Mouse (Mus musculus): ENCODE data around the gene Vamp8. TPM values are rescaled to one million over a fixed set of nuclear protein-coding genes. Genes with fewer than 3 reads are reported as not detected.
A peak's percentile ranks its signal among the peaks of the same experiment; 100 is the strongest.

Vamp8 gene
- polyA plus RNA-seq, 1 experiment: 21.6 TPM

DNA sequence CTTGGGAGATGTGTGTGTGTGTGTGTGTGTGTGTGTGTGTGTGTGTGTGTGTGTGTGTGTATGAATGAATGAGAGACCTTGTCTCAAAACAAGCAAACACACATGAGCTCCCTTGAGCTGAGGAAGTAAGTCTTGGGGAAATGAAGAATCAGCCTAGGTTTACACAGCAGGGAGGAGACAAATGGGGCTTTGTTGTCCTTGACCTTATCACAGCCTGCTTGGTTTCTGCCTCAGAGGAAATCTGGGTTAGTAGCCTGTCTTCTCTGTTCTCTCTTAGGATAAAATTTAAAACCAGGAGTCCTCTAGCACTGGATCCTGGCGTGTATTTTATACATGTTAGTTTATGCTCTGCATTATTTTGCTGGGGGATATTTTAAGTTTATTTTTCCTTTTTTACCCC is 29.3 kb upstream of the Vamp8 start:
- DNase-seq (ENCODE audit: low read depth): no peak
- TF ChIP-seq CTCF (IDR thresholded peaks at IDR 0.05; ENCODE audit: borderline replicate concordance, extremely low read depth, insufficient read depth, insufficient read length): no peak
- no peak for TF ChIP-seq POLR2A (IDR thresholded peaks at IDR 0.05; ENCODE audit: borderline replicate concordance, extremely low read depth, insufficient read depth, insufficient read length, poor library complexity, severe bottlenecking)

DNA sequence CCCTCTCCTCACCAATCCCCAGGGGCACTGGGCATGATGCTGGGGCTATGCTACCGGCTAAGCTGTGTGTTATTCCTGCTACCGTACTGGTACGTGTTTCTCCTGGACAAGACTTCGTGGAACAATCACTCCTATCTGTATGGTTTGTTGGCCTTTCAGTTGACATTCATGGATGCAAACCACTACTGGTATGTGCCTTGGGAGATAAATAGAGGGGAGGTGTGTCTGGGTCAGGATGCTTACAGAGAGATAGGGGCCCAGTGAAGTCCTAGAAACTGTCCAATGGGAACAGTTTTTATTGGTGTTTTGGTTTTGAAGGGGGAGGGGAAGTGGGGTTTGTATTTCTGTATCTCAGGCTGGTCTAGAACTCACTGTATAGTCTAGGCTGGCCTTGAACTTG is 27.8 kb upstream of the Vamp8 start:
- TF ChIP-seq CTCF (IDR thresholded peaks at IDR 0.05; ENCODE audit: borderline replicate concordance, extremely low read depth, insufficient read depth, insufficient read length) (no peak), POLR2A (IDR thresholded peaks at IDR 0.05; ENCODE audit: borderline replicate concordance, extremely low read depth, insufficient read depth, insufficient read length, poor library complexity, severe bottlenecking) (no peak)
- no peak for DNase-seq (ENCODE audit: low read depth)

DNA sequence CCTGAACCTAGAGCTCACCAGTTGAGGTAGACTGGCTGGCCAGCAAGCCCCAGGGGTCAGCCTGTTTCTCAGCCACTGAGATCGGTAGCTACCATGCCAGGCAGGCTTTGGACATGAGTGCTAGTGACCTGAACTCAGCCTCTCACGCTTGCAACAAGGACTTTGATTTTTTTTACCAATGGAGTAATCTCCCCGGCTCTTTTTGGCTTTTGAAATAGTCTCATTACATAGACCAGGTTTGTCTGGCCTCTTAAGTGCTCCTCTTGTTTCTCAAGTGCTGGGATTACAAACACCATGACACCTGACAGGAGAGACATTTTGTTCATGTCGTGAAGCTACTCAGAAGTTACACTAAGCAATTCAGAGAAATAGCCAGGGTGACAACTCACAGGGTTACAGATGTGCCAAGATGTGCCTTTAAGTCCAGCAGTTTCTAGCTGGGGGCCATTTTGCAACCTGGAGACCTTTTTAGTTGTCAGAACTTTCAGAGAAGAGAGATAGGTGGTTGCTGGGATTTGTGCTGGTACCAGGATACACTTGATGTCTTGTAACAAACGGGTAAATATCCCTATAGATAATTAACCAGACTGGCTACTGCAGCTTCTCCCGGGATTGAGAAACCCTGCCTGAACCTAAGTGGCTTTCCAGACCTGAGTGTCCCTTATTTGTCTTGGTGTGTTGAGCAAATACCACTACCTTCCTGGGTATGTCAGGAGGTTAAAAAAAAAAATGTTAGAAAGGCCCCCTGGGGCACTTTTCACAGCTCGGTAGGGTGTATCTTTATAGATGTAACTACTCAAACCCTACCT is 25.7 kb upstream of the Vamp8 start:
- TF ChIP-seq POLR2A (IDR thresholded peaks at IDR 0.05; ENCODE audit: borderline replicate concordance, extremely low read depth, insufficient read depth, insufficient read length, poor library complexity, severe bottlenecking): no peak
- no peak for TF ChIP-seq CTCF (IDR thresholded peaks at IDR 0.05; ENCODE audit: borderline replicate concordance, extremely low read depth, insufficient read depth, insufficient read length)
- no peak for DNase-seq (ENCODE audit: low read depth)

DNA sequence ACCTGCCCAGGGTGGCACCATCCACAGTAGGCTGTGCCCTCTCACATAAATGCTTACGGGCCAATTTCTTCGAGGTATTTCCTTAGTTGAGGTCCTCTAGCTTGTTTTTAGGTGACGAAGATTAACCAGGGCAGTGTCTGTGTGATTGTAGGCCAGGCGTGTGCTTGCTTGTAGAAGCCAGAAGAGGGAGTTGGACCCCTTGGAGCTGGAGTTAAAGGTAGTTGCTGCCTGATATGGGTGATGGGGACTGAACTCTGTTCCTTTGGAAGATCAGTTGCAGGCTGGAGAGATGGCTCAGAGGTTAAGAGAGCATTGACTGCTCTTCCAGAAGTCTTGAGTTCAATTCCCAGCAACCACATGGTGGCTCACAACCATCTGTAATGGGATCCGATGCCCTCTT is 24.7 kb upstream of the Vamp8 start:
- no peak for DNase-seq (ENCODE audit: low read depth)
- no peak for TF ChIP-seq CTCF (IDR thresholded peaks at IDR 0.05; ENCODE audit: borderline replicate concordance, extremely low read depth, insufficient read depth, insufficient read length)
- TF ChIP-seq POLR2A (IDR thresholded peaks at IDR 0.05; ENCODE audit: borderline replicate concordance, extremely low read depth, insufficient read depth, insufficient read length, poor library complexity, severe bottlenecking): no peak

DNA sequence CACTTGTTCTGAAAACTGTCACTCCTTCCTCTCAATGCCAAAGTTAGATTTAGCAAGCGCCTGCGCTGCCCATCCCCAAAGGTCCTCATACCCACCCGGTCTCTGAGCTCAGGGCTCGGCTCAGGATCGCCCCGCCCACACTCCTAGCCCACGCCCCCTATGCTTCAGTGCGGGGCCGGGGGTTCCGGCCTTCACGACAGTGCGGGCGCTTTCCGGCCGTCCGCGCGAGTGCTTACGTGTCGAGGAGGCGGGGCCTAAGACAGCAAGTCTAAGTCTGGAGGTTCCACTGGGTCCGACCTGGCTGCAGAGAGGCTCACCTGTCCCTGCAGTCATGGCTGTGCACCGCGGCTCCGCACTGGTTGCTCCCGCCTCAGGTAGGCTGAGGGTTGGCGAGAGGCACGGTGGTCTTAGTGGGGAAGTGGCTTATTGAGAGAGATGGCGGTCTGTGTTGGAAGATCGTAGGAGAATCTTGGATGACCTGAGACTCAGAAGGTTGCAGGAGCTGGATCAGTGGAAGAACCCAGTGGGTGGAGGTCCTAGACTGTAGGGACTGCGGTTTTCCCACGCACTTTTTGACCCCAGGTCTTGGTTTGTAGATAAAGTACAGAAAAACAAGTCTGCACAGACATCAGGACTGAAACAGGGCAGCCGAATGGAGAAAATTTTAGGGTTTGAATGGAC is 23.7 kb upstream of the Vamp8 start, which contains the start of gene Ggcx:
TSS of gene Ggcx (plus strand) at position 233 of the 681 bp plus-strand sequence.
- peak; percentile 97 for DNase-seq (ENCODE audit: low read depth)
- TF ChIP-seq CTCF (IDR thresholded peaks at IDR 0.05; ENCODE audit: borderline replicate concordance, extremely low read depth, insufficient read depth, insufficient read length) (no peak), POLR2A (IDR thresholded peaks at IDR 0.05; ENCODE audit: borderline replicate concordance, extremely low read depth, insufficient read depth, insufficient read length, poor library complexity, severe bottlenecking) (peak; percentile 47; the same call in 1 of the 2 replicates)

DNA sequence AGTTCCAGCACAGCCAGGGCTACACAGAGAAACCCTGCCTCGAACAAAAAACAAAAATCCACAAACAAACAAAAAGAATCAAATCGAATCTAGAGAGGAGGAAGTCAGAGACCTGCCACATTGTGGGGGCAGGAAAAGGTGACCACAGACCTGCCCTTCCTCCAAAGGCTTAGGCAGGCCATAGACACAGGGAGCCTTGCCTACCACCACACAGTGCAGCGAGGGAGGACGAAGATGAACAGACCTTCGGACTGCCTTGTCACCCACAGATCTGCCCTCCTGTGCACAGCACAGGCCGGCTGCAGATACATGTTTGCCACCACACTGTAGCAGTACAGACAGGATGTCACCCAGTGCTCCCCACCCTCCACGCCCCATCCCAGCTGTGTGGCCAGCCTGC is 20.0 kb upstream of the Vamp8 start:
- DNase-seq (ENCODE audit: low read depth): no peak
- no peak for TF ChIP-seq CTCF (IDR thresholded peaks at IDR 0.05; ENCODE audit: borderline replicate concordance, extremely low read depth, insufficient read depth, insufficient read length)
- no peak for TF ChIP-seq POLR2A (IDR thresholded peaks at IDR 0.05; ENCODE audit: borderline replicate concordance, extremely low read depth, insufficient read depth, insufficient read length, poor library complexity, severe bottlenecking)

DNA sequence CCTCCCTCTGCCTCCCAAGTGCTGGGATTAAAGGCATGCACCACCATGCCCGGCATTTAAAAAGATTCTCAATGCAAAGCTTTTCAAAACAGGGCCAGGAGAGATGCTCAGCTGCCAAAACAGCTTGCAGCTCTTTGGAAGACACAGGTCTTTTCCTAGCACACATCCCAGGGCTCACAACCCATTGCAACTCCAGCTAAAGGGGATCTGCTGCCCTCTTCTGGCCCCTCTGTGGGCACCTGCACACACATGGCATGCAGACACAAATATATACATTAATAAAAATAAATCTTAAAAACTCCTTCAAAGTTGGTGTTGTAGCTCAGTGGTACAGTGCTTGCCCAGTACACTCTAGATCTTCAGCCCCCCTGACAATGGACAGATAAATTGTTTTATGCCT is 19.5 kb upstream of the Vamp8 start:
- DNase-seq (ENCODE audit: low read depth): no peak
- TF ChIP-seq CTCF (IDR thresholded peaks at IDR 0.05; ENCODE audit: borderline replicate concordance, extremely low read depth, insufficient read depth, insufficient read length) (no peak), POLR2A (IDR thresholded peaks at IDR 0.05; ENCODE audit: borderline replicate concordance, extremely low read depth, insufficient read depth, insufficient read length, poor library complexity, severe bottlenecking) (no peak)

DNA sequence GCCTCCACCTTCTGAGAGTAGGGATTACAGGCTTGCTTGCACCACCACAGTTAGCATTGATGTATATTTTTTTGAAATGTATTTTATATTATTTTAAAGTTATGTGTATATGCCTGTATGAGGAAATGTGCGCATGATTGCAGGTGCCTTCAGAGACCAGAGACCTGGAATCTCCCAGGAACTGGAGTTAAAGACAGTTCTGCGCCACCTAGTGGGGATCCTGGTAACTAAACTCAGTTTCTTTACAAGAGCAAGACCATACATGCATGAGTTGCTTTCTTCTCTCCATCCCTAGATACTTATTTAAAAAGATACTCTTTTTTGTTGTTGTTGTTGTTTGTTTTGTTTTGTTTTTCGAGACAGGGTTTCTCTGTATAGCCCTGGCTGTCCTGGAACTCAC is 19.1 kb upstream of the Vamp8 start:
- peak; percentile 86 for DNase-seq (ENCODE audit: low read depth)
- TF ChIP-seq POLR2A (IDR thresholded peaks at IDR 0.05; ENCODE audit: borderline replicate concordance, extremely low read depth, insufficient read depth, insufficient read length, poor library complexity, severe bottlenecking): no peak
- peak; percentile 77; the same call in 1 of the 2 replicates for TF ChIP-seq CTCF (IDR thresholded peaks at IDR 0.05; ENCODE audit: borderline replicate concordance, extremely low read depth, insufficient read depth, insufficient read length)

DNA sequence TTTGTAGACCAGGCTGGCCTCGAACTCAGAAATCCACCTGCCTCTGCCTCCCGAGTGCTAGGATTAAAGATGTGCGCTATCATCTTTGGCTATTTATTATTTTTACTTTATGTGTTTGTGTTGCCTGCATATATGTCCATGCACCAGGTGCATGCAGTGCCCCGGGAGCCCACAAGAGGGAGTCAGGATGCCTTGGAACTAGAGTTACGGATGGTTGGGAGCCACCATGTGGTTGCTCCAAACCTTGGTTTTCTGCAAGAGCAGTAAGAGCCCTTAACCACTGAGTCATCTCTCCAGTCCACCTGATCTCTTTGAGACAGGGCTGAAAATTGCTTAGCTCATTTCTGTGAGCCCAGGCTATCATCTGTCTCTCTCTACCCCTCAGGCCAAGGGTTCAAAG is 16.6 kb upstream of the Vamp8 start:
- TF ChIP-seq POLR2A (IDR thresholded peaks at IDR 0.05; ENCODE audit: borderline replicate concordance, extremely low read depth, insufficient read depth, insufficient read length, poor library complexity, severe bottlenecking) (no peak), CTCF (IDR thresholded peaks at IDR 0.05; ENCODE audit: borderline replicate concordance, extremely low read depth, insufficient read depth, insufficient read length) (peak; percentile 93)
- peak; percentile 91 for DNase-seq (ENCODE audit: low read depth)

DNA sequence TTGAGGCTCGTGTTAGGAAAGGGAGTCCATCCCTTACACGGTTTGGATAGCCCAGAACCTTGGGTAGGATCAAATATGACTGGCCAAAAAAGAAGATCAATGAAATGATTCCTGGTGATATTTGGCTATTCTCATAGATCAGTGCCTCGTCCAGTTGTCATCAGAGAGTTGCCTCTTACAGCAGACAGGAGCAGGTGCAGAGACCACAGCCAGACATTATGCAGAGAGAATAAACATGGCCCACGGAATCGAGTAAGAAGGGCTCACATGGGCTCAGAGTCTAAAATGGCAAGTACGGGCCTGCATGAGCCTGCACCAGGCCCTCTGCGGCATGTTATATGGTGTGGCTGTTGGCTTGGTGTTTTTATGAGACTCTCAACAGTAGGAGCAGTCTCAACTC is 14.9 kb upstream of the Vamp8 start:
- TF ChIP-seq POLR2A (IDR thresholded peaks at IDR 0.05; ENCODE audit: borderline replicate concordance, extremely low read depth, insufficient read depth, insufficient read length, poor library complexity, severe bottlenecking) (no peak), CTCF (IDR thresholded peaks at IDR 0.05; ENCODE audit: borderline replicate concordance, extremely low read depth, insufficient read depth, insufficient read length) (no peak)
- DNase-seq (ENCODE audit: low read depth): no peak

DNA sequence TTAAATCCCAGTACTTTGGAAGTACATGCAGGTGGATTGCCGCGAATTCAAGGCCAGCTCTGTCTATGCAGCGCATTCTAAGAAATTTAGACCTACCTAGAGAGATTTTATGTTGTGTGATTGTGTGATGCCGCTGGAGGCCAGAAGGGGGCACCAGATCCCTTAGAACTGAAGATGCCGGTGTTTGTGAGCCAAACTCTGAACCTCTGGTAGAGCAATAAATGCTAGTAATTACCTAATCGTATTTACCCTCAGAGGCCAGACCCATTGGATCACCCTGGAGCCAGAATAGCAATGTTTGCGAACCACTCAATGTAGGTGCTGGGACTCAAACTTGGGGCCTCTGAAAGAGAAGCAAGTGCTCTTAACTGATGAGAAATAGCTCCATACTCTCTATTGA is 11.4 kb upstream of the Vamp8 start:
- peak; percentile 80 for DNase-seq (ENCODE audit: low read depth)

More for the DNA sequence above, 11.4 kb upstream of the Vamp8 start:
- no peak for TF ChIP-seq POLR2A (IDR thresholded peaks at IDR 0.05; ENCODE audit: borderline replicate concordance, extremely low read depth, insufficient read depth, insufficient read length, poor library complexity, severe bottlenecking)
- peak; percentile 79; the same call in 1 of the 2 replicates for TF ChIP-seq CTCF (IDR thresholded peaks at IDR 0.05; ENCODE audit: borderline replicate concordance, extremely low read depth, insufficient read depth, insufficient read length)

All from brain, embryonic 14.5 days (tissue).